In the genomic region with DNA sequence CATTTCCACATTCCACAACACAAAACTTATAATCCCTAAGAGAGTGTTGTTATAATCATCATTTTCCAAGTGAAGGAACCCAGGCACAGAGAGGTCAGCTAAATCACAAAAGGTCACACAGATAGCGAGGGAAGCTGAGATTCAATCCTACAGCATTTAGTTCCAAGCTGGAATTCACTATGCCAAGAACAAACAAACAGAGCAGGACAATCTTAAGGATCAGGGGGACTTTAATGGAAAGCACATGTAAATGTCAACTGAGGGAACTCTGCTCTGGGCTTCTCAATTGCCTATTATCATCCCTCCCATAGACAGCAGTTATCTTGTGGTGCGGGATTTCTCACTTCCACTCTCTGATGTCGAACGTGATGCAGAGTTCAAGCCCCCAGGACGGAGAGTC, we compare ENCODE assay signal across 26 mouse cellular contexts. TPM values are rescaled to one million over a fixed set of nuclear protein-coding genes. Genes with fewer than 3 reads are reported as not detected.
DNase-seq lines count a peak whose midpoint lies in the region; ATAC-seq and TF ChIP-seq lines count a peak whose summit lies in the region.
"Had no signal": no experiment of that assay in that cellular context is flagged by ENCODE, and none has a peak within 500 bp of the region (broad histone marks: within the 10 kb centered on the region; RNA-seq: fewer than 3 reads in every experiment).

No protein-coding gene starts in this region.

- H3K4me2 ChIP-seq in liver, embryonic 11.5 days = no peak overlapping the region
- no peak overlapping the region for H3K4me2 ChIP-seq in embryonic facial prominence, embryonic 14.5 days (ENCODE audit: low read depth, low read length)
- H3K4me2 ChIP-seq: embryonic facial prominence, embryonic 13.5 days; forebrain, embryonic 13.5 days; forebrain, embryonic 15.5 days had no signal

- H3K4me3 ChIP-seq in liver, adult 2 months (ENCODE audit: insufficient read depth, low read depth, low read length) = no peak overlapping the region
- no peak overlapping the region for H3K4me3 ChIP-seq in liver, embryonic 11.5 days (ENCODE audit: low read depth, low read length)
- H3K4me3 ChIP-seq in embryonic facial prominence, embryonic 14.5 days (ENCODE audit: low read depth, low read length) = no peak overlapping the region
- H3K4me3 ChIP-seq: embryonic facial prominence, embryonic 13.5 days; forebrain, embryonic 13.5 days; forebrain, embryonic 15.5 days had no signal

- no peaks in the 10 kb centered on the region for H3K4me1 ChIP-seq in liver, adult 2 months (ENCODE audit: control insufficient read depth, insufficient read depth, low read length)
- no peaks in the 10 kb centered on the region for H3K4me1 ChIP-seq in liver, embryonic 11.5 days (replicated peaks; ENCODE audit: control insufficient read depth, insufficient read depth, low read length)
- no peaks in the 10 kb centered on the region for H3K4me1 ChIP-seq in embryonic facial prominence, embryonic 14.5 days (ENCODE audit: control insufficient read depth, insufficient read depth, low read length)
- H3K4me1 ChIP-seq: forebrain, embryonic 13.5 days; forebrain, embryonic 15.5 days had no signal

- no peak for TF ChIP-seq CTCF in liver, adult 2 months (IDR thresholded peaks at IDR 0.05; ENCODE audit: low read depth, low read length)

- H3K9ac ChIP-seq in liver, adult 2 months (ENCODE audit: low read depth, low read length) = no peak overlapping the region
- H3K9ac ChIP-seq in liver, embryonic 11.5 days (ENCODE audit: low read depth, low read length) = no peak overlapping the region
- no peak overlapping the region for H3K9ac ChIP-seq in embryonic facial prominence, embryonic 14.5 days (ENCODE audit: low read depth, low read length)
- H3K9ac ChIP-seq: embryonic facial prominence, embryonic 13.5 days; forebrain, embryonic 13.5 days; forebrain, embryonic 15.5 days; forebrain, postnatal 0 days had no signal

- ATAC-seq in frontal cortex, adult (ENCODE audit: low TSS enrichment) = 0 out of 2 replicates have a peak, but pooled peaks have one; percentile 33
- ATAC-seq in liver, embryonic 11.5 days (replicated peaks; ENCODE audit: low FRiP score) = no peak
- 0 out of 2 replicates have a peak, but pooled peaks have one; percentile 22 for ATAC-seq in embryonic facial prominence, embryonic 14.5 days (ENCODE audit: low read depth)
- ATAC-seq: activated CD4-positive, CD25-positive, alpha-beta regulatory T cell, adult 4 months; CD4-positive, CD25-positive, alpha-beta regulatory T cell, adult 4 months; forebrain, embryonic 13.5 days; forebrain, embryonic 15.5 days; forebrain, postnatal 0 days; Patski had no signal

- no peaks in the 10 kb centered on the region for H3K79me2 ChIP-seq in liver, adult 2 months (ENCODE audit: control insufficient read depth, insufficient read depth, low read length)

- H3K27me3 ChIP-seq in liver, adult 2 months (ENCODE audit: control insufficient read depth, insufficient read depth, low read length) = no peaks in the 10 kb centered on the region
- no peaks in the 10 kb centered on the region for H3K27me3 ChIP-seq in liver, embryonic 11.5 days (replicated peaks; ENCODE audit: control insufficient read depth, insufficient read depth, low read length)
- no peaks in the 10 kb centered on the region for H3K27me3 ChIP-seq in embryonic facial prominence, embryonic 14.5 days (replicated peaks; ENCODE audit: control insufficient read depth, insufficient read depth, low read length)
- H3K27me3 ChIP-seq: CH12.LX; embryonic facial prominence, embryonic 13.5 days; forebrain, embryonic 13.5 days; forebrain, embryonic 15.5 days; Patski had no signal

- peak; percentile 28 for DNase-seq in embryo, embryonic 10 days (ENCODE audit: low spot score)
- no peak for DNase-seq in embryo, embryonic 9.5 days (ENCODE audit: extremely low spot score)
- no peak for DNase-seq in frontal cortex, postnatal 10 days (ENCODE audit: low spot score in 2 of 2)
- peak; percentile 8 for DNase-seq in liver, adult 2 months (ENCODE audit: extremely low read depth, low read depth, low spot score)
- DNase-seq in liver, embryonic 11.5 days (ENCODE audit: low spot score) = no peak
- peak; percentile 67 for DNase-seq in embryonic facial prominence, embryonic 14.5 days (ENCODE audit: low spot score)
- DNase-seq in testis, postnatal 10 days (ENCODE audit: low spot score) = no peak
- DNase-seq: adrenal gland, postnatal 10 days; adrenal gland, postnatal 25 days; B cell, adult 2 months; cerebellum, adult 11 months; cerebellum, adult 18-20 months; cerebellum, adult 8-10 months; cerebellum, adult 9-11 months; cerebellum, postnatal 14 days; cerebellum, postnatal 36 days; forebrain, postnatal 0 days had no signal

- H3K36me3 ChIP-seq in liver, adult 2 months (ENCODE audit: control insufficient read depth, insufficient read depth, low read length) = no peaks in the 10 kb centered on the region
- no peaks in the 10 kb centered on the region for H3K36me3 ChIP-seq in liver, embryonic 11.5 days (ENCODE audit: control insufficient read depth, insufficient read depth, low read length)
- H3K36me3 ChIP-seq in embryonic facial prominence, embryonic 14.5 days (ENCODE audit: control insufficient read depth, insufficient read depth, low read length) = no peaks in the 10 kb centered on the region
- H3K36me3 ChIP-seq: embryonic facial prominence, embryonic 13.5 days; forebrain, embryonic 15.5 days; G1E had no signal

- H3K27ac ChIP-seq in liver, adult 2 months (replicated peaks; ENCODE audit: insufficient read depth, low read depth, low read length) = no peak overlapping the region
- H3K27ac ChIP-seq in liver, embryonic 11.5 days (ENCODE audit: low read depth, low read length) = no peak overlapping the region
- no peak overlapping the region for H3K27ac ChIP-seq in embryonic facial prominence, embryonic 14.5 days (replicated peaks; ENCODE audit: low read depth, low read length)
- H3K27ac ChIP-seq: embryonic facial prominence, embryonic 13.5 days; forebrain, embryonic 13.5 days; forebrain, embryonic 15.5 days had no signal

- no peaks in the 10 kb centered on the region for H3K9me3 ChIP-seq in liver, embryonic 11.5 days (ENCODE audit: control insufficient read depth, low read length)
- no peaks in the 10 kb centered on the region for H3K9me3 ChIP-seq in embryonic facial prominence, embryonic 14.5 days (ENCODE audit: control insufficient read depth, low read length)
- H3K9me3 ChIP-seq: embryonic facial prominence, embryonic 13.5 days; forebrain, embryonic 13.5 days; forebrain, embryonic 15.5 days; G1E had no signal

- WGBS in liver, adult 2 months = 72% methylated on average over 5 of the region's 5 CpGs
- 40% methylated on average over 5 of the region's 5 CpGs for WGBS in liver, embryonic 11.5 days
- WGBS in embryonic facial prominence, embryonic 14.5 days = 14% methylated on average over 5 of the region's 5 CpGs

- TF ChIP-seq POLR2A in liver, adult 2 months (IDR thresholded peaks at IDR 0.05; ENCODE audit: extremely low read depth, insufficient read depth, low read length) = no peak

RNA-seq across cellular contexts. Expression of gene Frmd6, which starts 17.8 kb away (rescaled TPM):
- total RNA-seq in liver, adult 2 months (2014; rRNA removed) = 3.0 and 3.6 TPM in 2 replicates
- polyA plus RNA-seq in liver, adult 2 months (2012; rRNA removed) = 1.3 and 1.4 TPM in 2 replicates
- 9.7 and 9.9 TPM in 2 replicates for polyA plus RNA-seq in liver, embryonic 11.5 days (2014; fragmentation: Nextera tagmentation; extraction: Ambion mirVana)
- polyA plus RNA-seq in embryonic facial prominence, embryonic 14.5 days (2014; fragmentation: Nextera tagmentation; extraction: Ambion mirVana) = 56.0 and 57.8 TPM in 2 replicates

Comparison
In these comparisons a context has a peak if more than half of its experiments do, and no peak if none do; other contexts are left out.
1. DNase-seq: peak in embryo, embryonic 10 days (single experiment), liver, adult 2 months (single experiment) and embryonic facial prominence, embryonic 14.5 days (single experiment); none in embryo, embryonic 9.5 days (single experiment), frontal cortex, postnatal 10 days (0 of 2), liver, embryonic 11.5 days (single experiment) and testis, postnatal 10 days (single experiment).